ENCODE assay signal across 8 mouse cellular contexts in genomic region chr13:34154217-34154930, GRCm38 (mm10). TPM values are rescaled to one million over a fixed set of nuclear protein-coding genes. Genes with fewer than 3 reads are reported as not detected.
DNase-seq lines count a peak whose midpoint lies in the region; ATAC-seq and TF ChIP-seq lines count a peak whose summit lies in the region.

No protein-coding gene starts in this region.

- peak; percentile 89 for DNase-seq in brain, adult 2 months (ENCODE audit: low read depth, low spot score)
- DNase-seq in kidney, postnatal 14 days = peak; percentile 87
- peak; percentile 81 to 82 for DNase-seq in thymus, postnatal 36 days

- TF ChIP-seq POLR2A in ES-Bruce4 (IDR thresholded peaks at IDR 0.05; ENCODE audit: insufficient read depth, low read length) = no peak
- TF ChIP-seq POLR2A in embryonic fibroblast, embryonic 13.5 days (IDR thresholded peaks at IDR 0.05; ENCODE audit: low read depth, low read length) = no peak

- H3K9me3 ChIP-seq in ES-Bruce4 (replicated peaks; ENCODE audit: control insufficient read depth, insufficient read depth, low read length, poor library complexity, severe bottlenecking) = no peaks in the 10 kb centered on the region
- H3K9me3 ChIP-seq in heart, embryonic 16.5 days (replicated peaks; ENCODE audit: control insufficient read depth, low read length) = no peaks in the 10 kb centered on the region
- no peaks in the 10 kb centered on the region for H3K9me3 ChIP-seq in liver, embryonic 16.5 days (replicated peaks; ENCODE audit: control insufficient read depth, low read length)
- no peaks in the 10 kb centered on the region for H3K9me3 ChIP-seq in neural tube, embryonic 13.5 days

- TF ChIP-seq EP300 in ES-Bruce4 (IDR thresholded peaks at IDR 0.05; ENCODE audit: insufficient read depth, low read depth, low read length) = no peak

- H3K36me3 ChIP-seq in ES-Bruce4 (ENCODE audit: control insufficient read depth, insufficient read depth, low read length, poor library complexity, severe bottlenecking) = no peaks in the 10 kb centered on the region
- H3K36me3 ChIP-seq in heart, embryonic 16.5 days (ENCODE audit: control insufficient read depth, insufficient read depth) = no peaks in the 10 kb centered on the region
- H3K36me3 ChIP-seq in liver, embryonic 16.5 days (ENCODE audit: control insufficient read depth, insufficient read depth) = no peaks in the 10 kb centered on the region
- no peaks in the 10 kb centered on the region for H3K36me3 ChIP-seq in neural tube, embryonic 13.5 days

- H3K4me3 ChIP-seq in ES-Bruce4 (ENCODE audit: low read depth, low read length) = 0 out of 2 replicates have a peak overlapping the region, but pooled peaks have one; percentile 26
- H3K4me3 ChIP-seq in embryonic fibroblast, embryonic 13.5 days (ENCODE audit: insufficient read depth, low read length) = 0 out of 2 replicates have a peak overlapping the region, but pooled peaks have one; percentile 15
- peak overlapping the region; percentile 19 for H3K4me3 ChIP-seq in heart, embryonic 16.5 days (ENCODE audit: low read length)
- peak overlapping the region; percentile 8; the same call in 1 of the 2 replicates for H3K4me3 ChIP-seq in liver, embryonic 16.5 days (ENCODE audit: low read depth, low read length)
- H3K4me3 ChIP-seq in neural tube, embryonic 13.5 days = peak overlapping the region; percentile 14; the same call in 1 of the 2 replicates

- WGBS in heart, embryonic 16.5 days = 41% methylated on average over 13 of the region's 13 CpGs
- 40% methylated on average over 13 of the region's 13 CpGs for WGBS in liver, embryonic 16.5 days (ENCODE audit: insufficient replicate concordance)
- WGBS in neural tube, embryonic 13.5 days = 51% methylated on average over 13 of the region's 13 CpGs

- peak overlapping the region; percentile 70 for H3K9ac ChIP-seq in ES-Bruce4 (ENCODE audit: low read depth, poor library complexity, severe bottlenecking)
- H3K9ac ChIP-seq in heart, embryonic 16.5 days (ENCODE audit: low read length) = peak overlapping the region; percentile 52
- H3K9ac ChIP-seq in liver, embryonic 16.5 days (ENCODE audit: low read depth, low read length) = no peak overlapping the region
- H3K9ac ChIP-seq in neural tube, embryonic 13.5 days = peak overlapping the region; percentile 54

- no peaks in the 10 kb centered on the region for H3K27me3 ChIP-seq in ES-Bruce4 (ENCODE audit: control insufficient read depth, insufficient read depth, low read length, poor library complexity, severe bottlenecking)
- no peaks in the 10 kb centered on the region for H3K27me3 ChIP-seq in heart, embryonic 16.5 days (ENCODE audit: control insufficient read depth, insufficient read depth, low read length)
- H3K27me3 ChIP-seq in liver, embryonic 16.5 days (ENCODE audit: control insufficient read depth, insufficient read depth, low read depth, low read length) = peaks cover 13% of the 10 kb centered on the region
- no peaks in the 10 kb centered on the region for H3K27me3 ChIP-seq in neural tube, embryonic 13.5 days

- H3K27ac ChIP-seq in ES-Bruce4 (ENCODE audit: insufficient read depth, low read length) = peak overlapping the region; percentile 84
- H3K27ac ChIP-seq in embryonic fibroblast, embryonic 13.5 days (ENCODE audit: insufficient read depth, low read length) = 0 out of 2 replicates have a peak overlapping the region, but pooled peaks have one; percentile 11
- H3K27ac ChIP-seq in heart, embryonic 16.5 days (ENCODE audit: low read length) = peak overlapping the region; percentile 73
- H3K27ac ChIP-seq in liver, embryonic 16.5 days (ENCODE audit: low read length) = no peak overlapping the region
- H3K27ac ChIP-seq in neural tube, embryonic 13.5 days (replicated peaks) = peak overlapping the region; percentile 69

- peak overlapping the region; percentile 54 for H3K4me2 ChIP-seq in heart, embryonic 16.5 days (ENCODE audit: low read depth, low read length)
- peak overlapping the region; percentile 28; the same call in 1 of the 2 replicates for H3K4me2 ChIP-seq in liver, embryonic 16.5 days (ENCODE audit: low read depth, low read length)
- H3K4me2 ChIP-seq in neural tube, embryonic 13.5 days = peak overlapping the region; percentile 45

- H3K4me1 ChIP-seq in ES-Bruce4 (ENCODE audit: control insufficient read depth, insufficient read depth, low read length) = peaks cover 7% of the 10 kb centered on the region
- peaks cover 3% of the 10 kb centered on the region; the same call in 1 of the 2 replicates for H3K4me1 ChIP-seq in embryonic fibroblast, embryonic 13.5 days (ENCODE audit: control insufficient read depth, insufficient read depth, low read length)
- H3K4me1 ChIP-seq in heart, embryonic 16.5 days (ENCODE audit: control insufficient read depth, insufficient read depth, low read length) = peaks cover 40% of the 10 kb centered on the region
- H3K4me1 ChIP-seq in liver, embryonic 16.5 days (ENCODE audit: control insufficient read depth, low read depth, low read length) = no peaks in the 10 kb centered on the region; the same call in 1 of the 2 replicates
- H3K4me1 ChIP-seq in neural tube, embryonic 13.5 days (replicated peaks) = peaks cover 42% of the 10 kb centered on the region

- no peak for ATAC-seq in heart, embryonic 16.5 days (replicated peaks; ENCODE audit: extremely low read depth, insufficient read depth, low FRiP score)
- ATAC-seq in liver, embryonic 16.5 days (ENCODE audit: low read depth) = 0 out of 2 replicates have a peak, but pooled peaks have one; percentile 27
- peak; percentile 37; the same call in 1 of the 2 replicates for ATAC-seq in neural tube, embryonic 13.5 days (ENCODE audit: low read depth)

- TF ChIP-seq CTCF in ES-Bruce4 (IDR thresholded peaks at IDR 0.05; ENCODE audit: low read depth, low read length) = peak; percentile 69
- TF ChIP-seq CTCF in embryonic fibroblast, embryonic 13.5 days (IDR thresholded peaks at IDR 0.05; ENCODE audit: borderline replicate concordance, insufficient read depth, low read length) = no peak

RNA-seq across cellular contexts. Expression of gene Psmg4, which starts 8.4 kb away (rescaled TPM):
- 29.2 and 39.1 TPM in 2 replicates for polyA plus RNA-seq in ES-Bruce4 (2011; ENCODE audit: insufficient read depth, insufficient read length, low read depth, missing spikeins)
- polyA plus RNA-seq in embryonic fibroblast, embryonic 13.5 days (2011; ENCODE audit: insufficient read length, low read depth, missing spikeins) = 18.5 and 21.7 TPM in 2 replicates
- 65.3 and 74.1 TPM in 2 replicates for polyA plus RNA-seq in heart, embryonic 16.5 days (2015; fragmentation: Nextera tagmentation; extraction: Ambion mirVana)
- polyA plus RNA-seq in liver, embryonic 16.5 days (2015; fragmentation: Nextera tagmentation; extraction: Ambion mirVana) = 27.1 and 27.4 TPM in 2 replicates
- polyA plus RNA-seq in neural tube, embryonic 13.5 days (2015; fragmentation: Nextera tagmentation; extraction: Ambion mirVana) = 94.7 and 95.4 TPM in 2 replicates

RNA-seq across cellular contexts. Expression of gene Tubb2b, which starts 24.1 kb away (rescaled TPM):
- polyA plus RNA-seq in ES-Bruce4 (2011; ENCODE audit: insufficient read depth, insufficient read length, low read depth, missing spikeins) = 229 and 267 TPM in 2 replicates
- polyA plus RNA-seq in embryonic fibroblast, embryonic 13.5 days (2011; ENCODE audit: insufficient read length, low read depth, missing spikeins) = 146 and 176 TPM in 2 replicates
- 52.1 and 56.8 TPM in 2 replicates for polyA plus RNA-seq in heart, embryonic 16.5 days (2015; fragmentation: Nextera tagmentation; extraction: Ambion mirVana)
- polyA plus RNA-seq in liver, embryonic 16.5 days (2015; fragmentation: Nextera tagmentation; extraction: Ambion mirVana) = 0.68 and 1.0 TPM in 2 replicates
- 644 and 732 TPM in 2 replicates for polyA plus RNA-seq in neural tube, embryonic 13.5 days (2015; fragmentation: Nextera tagmentation; extraction: Ambion mirVana)

Comparison
In these comparisons a context has a peak if more than half of its experiments do, and no peak if none do; other contexts are left out.
1. RNA of gene Tubb2b, which starts 24.1 kb away (polyA plus RNA-seq): 644 to 732 TPM in neural tube, embryonic 13.5 days, 229 to 267 TPM in ES-Bruce4, 146 to 176 TPM in embryonic fibroblast, embryonic 13.5 days and 52.1 to 56.8 TPM in heart, embryonic 16.5 days; 0.68 to 1.0 TPM in liver, embryonic 16.5 days; every median in the first group is over 10 times any median in the second.
2. Peak in every context shown above with its lines, with median percentiles within 50 percentile points of each other: H3K4me3 ChIP-seq, DNase-seq and H3K4me2 ChIP-seq.